Mouse (Mus musculus) neural tube, embryonic 13.5 days (tissue): ENCODE measurements around the gene Arl4d. TPM values are rescaled to one million over a fixed set of nuclear protein-coding genes. Genes with fewer than 3 reads are reported as not detected.

ENCODE experiments used
- ATAC-seq: fragments of 200-750 bp; cut with Nextera tagmentation; 2 replicates; pipeline ENCODE4 v1.8.0; 2017; ENCODE audit warnings: low read depth, mild to moderate bottlenecking, moderate TSS enrichment, moderate library complexity
- H3K27ac ChIP-seq: fragments of 300-500 bp; sonication (generic); replicated peaks from 2 replicates; pipeline ENCODE4 v1.5.1; 2015; ENCODE audit warnings: moderate library complexity, mild to moderate bottlenecking, inconsistent platforms
- H3K27me3 ChIP-seq: fragments of 300-500 bp; sonication (generic); 2 replicates; pipeline ENCODE4 v1.6.1; 2015; ENCODE audit warnings: mild to moderate bottlenecking, inconsistent platforms
- H3K36me3 ChIP-seq: fragments of 300-500 bp; sonication (generic); 2 replicates; pipeline ENCODE4 v1.6.1; 2015; ENCODE audit warnings: mild to moderate bottlenecking, inconsistent platforms
- H3K4me1 ChIP-seq: fragments of 300-500 bp; sonication (generic); replicated peaks from 2 replicates; pipeline ENCODE4 v1.6.1; 2015; ENCODE audit warnings: inconsistent platforms
- H3K4me2 ChIP-seq: fragments of 300-500 bp; sonication (generic); 2 replicates; pipeline ENCODE4 v1.6.1; 2015; ENCODE audit warnings: inconsistent platforms, mild to moderate bottlenecking, moderate library complexity
- H3K4me3 ChIP-seq: fragments of 300-500 bp; sonication (generic); 2 replicates; pipeline ENCODE4 v1.5.1; 2015; ENCODE audit warnings: mild to moderate bottlenecking, inconsistent platforms
- H3K9ac ChIP-seq: fragments of 300-500 bp; sonication (generic); 2 replicates; pipeline ENCODE4 v1.6.1; 2015; ENCODE audit warnings: moderate library complexity, mild to moderate bottlenecking, inconsistent platforms
- H3K9me3 ChIP-seq: fragments of 300-500 bp; sonication (generic); 2 replicates; pipeline ENCODE4 v1.6.1; 2016; ENCODE audit warnings: inconsistent platforms
- WGBS: fragments of 180-500 bp; shearing (Covaris S2); methylation state at CpG from one replicate; pipeline ENCODE4 v1.1.7; 2015; 5-methylcytosine and 5-hydroxymethylcytosine counted together
- polyA plus RNA-seq: library from polyadenylated mRNA; unstranded; fragments of >200 nt; fragmentation: Nextera tagmentation; extraction: Ambion mirVana; gene quantifications from 2 replicates; pipeline ENCODE4 v1.2.1, GENCODE M21; 2015

Gene Arl4d
- polyA plus RNA-seq, 1 experiment from 2014 or later, result 19.8 TPM

GRCm38 (mm10) chr11:101687351-101688301 lies 22.3 kb downstream of the Arl4d start:
- 61% methylated on average over 13 of the region's 13 CpGs for WGBS
- Histone ChIP-seq H3K9ac (no peak overlapping the region), H3K27me3 (no peaks in the 10 kb centered on the region), H3K36me3 (no peaks in the 10 kb centered on the region), H3K9me3 (no peaks in the 10 kb centered on the region), H3K4me1 (peaks cover 33% of the 10 kb centered on the region), H3K27ac (peak overlapping the region; percentile 56), H3K4me2 (no peak overlapping the region), H3K4me3 (no peak overlapping the region)
- ATAC-seq, result no peak

DNA sequence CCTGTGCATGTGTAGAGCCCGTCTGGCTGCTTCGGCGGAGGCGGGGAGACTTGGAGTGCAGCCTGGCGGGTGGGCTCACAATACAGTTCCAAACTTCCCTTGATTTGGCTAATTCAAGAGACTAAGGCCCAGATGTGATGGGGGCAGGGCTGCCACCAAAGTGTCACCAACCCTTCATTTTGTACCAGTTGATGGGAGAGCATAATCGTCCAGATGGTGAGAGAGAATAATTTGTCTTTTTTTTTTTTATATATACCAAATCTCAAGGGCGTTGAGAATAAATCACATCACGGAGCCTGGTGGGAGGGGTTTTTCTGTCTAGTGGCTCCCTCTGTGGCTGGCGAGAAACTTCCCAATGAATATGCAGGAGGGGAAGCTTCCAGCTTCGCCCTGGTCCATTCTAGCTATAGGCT lies 24.4 kb downstream of the Arl4d start:
- H3K9ac ChIP-seq, result no peak overlapping the region
- ATAC-seq, result 0 out of 2 replicates have a peak, but pooled peaks have one; percentile 8
- H3K27ac ChIP-seq, result peak overlapping the region; percentile 63
- no peaks in the 10 kb centered on the region for H3K27me3 ChIP-seq
- no peaks in the 10 kb centered on the region for H3K9me3 ChIP-seq
- H3K4me1 ChIP-seq, result peaks cover 33% of the 10 kb centered on the region
- H3K36me3 ChIP-seq, result no peaks in the 10 kb centered on the region
- no peak overlapping the region for H3K4me3 ChIP-seq
- WGBS, result 24% methylated on average over 10 of the region's 10 CpGs
- no peak overlapping the region for H3K4me2 ChIP-seq

DNA sequence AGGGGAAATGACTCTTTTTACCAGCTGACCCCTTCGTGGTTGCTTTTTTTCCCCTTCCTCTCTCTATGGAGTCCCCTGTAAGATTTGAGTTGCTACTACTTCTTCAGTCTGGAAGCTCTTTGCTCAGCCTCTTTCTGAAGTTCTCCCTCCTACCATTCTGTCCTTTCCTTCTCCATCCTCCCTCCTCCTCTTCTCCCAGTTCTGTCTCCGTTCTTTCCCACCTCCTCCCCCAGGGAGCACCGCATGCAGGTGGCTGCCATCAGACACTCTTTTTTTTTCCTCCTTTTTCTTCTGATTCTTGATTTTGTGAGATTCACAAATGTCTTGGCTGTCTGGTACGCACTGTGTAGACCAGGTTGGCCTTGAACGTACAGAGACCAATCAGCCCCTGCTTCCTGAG lies 25.0 kb downstream of the Arl4d start:
- Histone ChIP-seq H3K36me3 (no peaks in the 10 kb centered on the region), H3K9me3 (no peaks in the 10 kb centered on the region), H3K4me1 (peaks cover 37% of the 10 kb centered on the region), H3K9ac (0 out of 2 replicates have a peak overlapping the region, but pooled peaks have one; percentile 26), H3K4me2 (no peak overlapping the region), H3K4me3 (no peak overlapping the region), H3K27ac (peak overlapping the region; percentile 46; the same call in 1 of the 2 replicates), H3K27me3 (no peaks in the 10 kb centered on the region)
- no peak for ATAC-seq
- WGBS, result 60% methylated on average over 5 of the region's 5 CpGs

GRCm38 (mm10) chr11:101695906-101696661 lies 30.7 kb downstream of the Arl4d start:
- Histone ChIP-seq H3K4me1 (peaks cover 34% of the 10 kb centered on the region), H3K36me3 (no peaks in the 10 kb centered on the region), H3K9ac (peak overlapping the region; percentile 64), H3K4me3 (peak overlapping the region; percentile 24), H3K27me3 (no peaks in the 10 kb centered on the region), H3K27ac (peak overlapping the region; percentile 90), H3K4me2 (peak overlapping the region; percentile 50), H3K9me3 (no peaks in the 10 kb centered on the region)
- peak; percentile 79 for ATAC-seq
- under 1% methylated on average over 20 of the region's 20 CpGs for WGBS

DNA sequence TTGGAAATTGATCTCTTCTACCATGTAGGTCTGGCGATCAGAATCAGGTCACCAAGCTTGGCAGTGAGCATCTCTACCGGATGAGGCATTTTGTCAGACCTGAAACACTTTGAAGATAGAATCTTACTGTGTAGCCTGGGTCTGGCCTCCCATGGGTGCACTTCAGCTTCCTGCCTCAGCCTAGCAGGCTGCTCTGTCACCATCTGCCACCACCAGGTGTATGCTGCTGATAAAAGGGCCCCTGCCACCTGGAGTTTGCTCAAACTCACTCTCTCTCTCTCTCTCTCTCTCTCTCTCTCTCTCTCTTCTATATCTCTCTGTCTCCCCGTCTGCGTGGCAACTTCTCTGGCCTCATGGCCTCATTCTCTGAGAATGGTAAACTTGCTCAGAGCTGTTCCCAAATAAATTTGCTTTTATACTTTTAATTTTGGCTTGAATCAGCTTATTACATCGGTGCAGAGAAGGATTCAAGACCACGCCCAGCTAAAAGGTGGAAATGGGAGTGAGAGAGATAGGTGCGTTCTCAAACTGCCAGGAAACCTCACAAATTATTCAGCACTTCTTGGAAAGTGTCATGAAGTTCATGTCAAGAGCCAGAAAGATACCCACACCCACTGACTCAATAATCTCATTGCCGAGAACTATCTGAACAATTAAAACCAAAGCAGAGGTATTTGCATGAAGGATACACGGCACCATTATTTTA lies 32.0 kb downstream of the Arl4d start:
- H3K36me3 ChIP-seq, result no peaks in the 10 kb centered on the region
- no peak overlapping the region for H3K9ac ChIP-seq
- 92% methylated on average over 9 of the region's 9 CpGs for WGBS
- H3K27me3 ChIP-seq, result no peaks in the 10 kb centered on the region
- ATAC-seq, result no peak
- peak overlapping the region; percentile 90 for H3K27ac ChIP-seq
- no peaks in the 10 kb centered on the region for H3K9me3 ChIP-seq
- H3K4me3 ChIP-seq, result no peak overlapping the region
- H3K4me1 ChIP-seq, result peaks cover 32% of the 10 kb centered on the region
- peak overlapping the region; percentile 50 for H3K4me2 ChIP-seq

DNA sequence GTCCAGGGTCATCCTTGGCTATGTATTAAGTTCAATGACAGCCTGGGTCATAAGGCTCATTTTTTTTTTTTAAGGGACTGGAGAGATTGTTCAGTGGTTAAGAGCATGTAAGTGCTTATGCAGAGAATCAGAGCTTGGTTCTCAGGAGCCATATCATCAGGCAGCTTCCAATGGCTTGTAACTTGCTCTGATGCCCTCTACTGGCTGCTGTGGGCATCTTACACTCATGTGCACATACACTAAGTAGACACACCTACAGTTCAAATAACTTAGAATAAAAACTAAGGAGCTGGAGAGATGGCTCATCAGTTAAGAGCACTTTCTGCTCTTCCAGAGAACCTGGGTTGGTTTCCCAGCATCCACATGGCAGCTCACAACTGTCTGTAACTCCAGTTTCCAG lies 32.8 kb downstream of the Arl4d start:
- no peak for ATAC-seq
- no peaks in the 10 kb centered on the region for H3K27me3 ChIP-seq
- peaks cover 32% of the 10 kb centered on the region for H3K4me1 ChIP-seq
- H3K36me3 ChIP-seq, result no peaks in the 10 kb centered on the region
- H3K4me2 ChIP-seq, result no peak overlapping the region
- no peak overlapping the region for H3K4me3 ChIP-seq
- H3K9me3 ChIP-seq, result no peaks in the 10 kb centered on the region
- H3K27ac ChIP-seq, result no peak overlapping the region
- no peak overlapping the region for H3K9ac ChIP-seq

DNA sequence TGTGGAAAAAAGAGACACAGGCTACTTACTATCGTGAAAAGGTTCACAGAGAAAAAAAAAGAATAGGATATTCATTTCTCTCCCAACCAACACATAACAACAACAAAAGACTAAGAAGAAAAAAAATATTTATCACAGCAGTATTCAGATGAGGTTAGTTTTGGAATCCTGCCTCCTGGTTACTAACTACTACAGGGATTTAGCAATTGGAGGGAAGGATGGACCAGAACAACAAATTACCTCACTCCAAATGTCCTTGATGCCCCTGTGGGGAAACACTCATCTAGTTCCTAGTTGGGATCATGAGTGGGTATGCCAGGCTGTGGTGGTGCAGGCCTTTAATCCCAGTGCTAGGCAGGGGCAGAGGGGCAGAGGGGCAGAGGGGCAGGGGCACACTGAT lies 34.2 kb downstream of the Arl4d start:
- no peak for ATAC-seq
- Histone ChIP-seq H3K27ac (no peak overlapping the region), H3K27me3 (no peaks in the 10 kb centered on the region), H3K9me3 (no peaks in the 10 kb centered on the region), H3K4me1 (peaks cover 46% of the 10 kb centered on the region), H3K9ac (no peak overlapping the region), H3K4me2 (no peak overlapping the region), H3K4me3 (no peak overlapping the region), H3K36me3 (no peaks in the 10 kb centered on the region)
- 95% methylated on average over 1 of the region's 1 CpGs for WGBS

DNA sequence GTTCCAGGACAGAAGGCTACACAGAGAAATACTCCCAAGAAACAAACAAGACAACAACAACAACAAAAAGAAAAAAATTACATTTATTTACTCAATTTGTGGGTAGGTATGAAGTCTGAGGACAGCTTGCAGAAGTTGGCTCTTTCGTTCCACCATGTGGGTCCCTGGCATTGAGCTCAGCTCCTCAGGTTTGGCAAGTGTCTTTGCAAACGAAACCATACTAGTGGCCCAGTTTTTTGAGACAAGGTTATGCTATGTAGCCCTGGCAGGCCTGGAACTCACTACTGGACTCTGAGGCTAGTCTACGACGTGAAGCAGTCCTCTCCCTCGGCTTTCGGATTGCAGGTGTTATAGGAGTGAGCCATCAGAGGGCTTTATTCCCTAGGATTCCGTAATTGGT lies 34.6 kb downstream of the Arl4d start:
- Histone ChIP-seq H3K27ac (no peak overlapping the region), H3K27me3 (no peaks in the 10 kb centered on the region), H3K36me3 (no peaks in the 10 kb centered on the region), H3K4me1 (peaks cover 47% of the 10 kb centered on the region), H3K9ac (no peak overlapping the region), H3K4me3 (no peak overlapping the region), H3K4me2 (no peak overlapping the region), H3K9me3 (no peaks in the 10 kb centered on the region)
- ATAC-seq, result no peak
- WGBS, result 56% methylated on average over 7 of the region's 7 CpGs

GRCm38 (mm10) chr11:101700446-101700845 lies 35.1 kb downstream of the Arl4d start:
- Histone ChIP-seq H3K36me3 (no peaks in the 10 kb centered on the region), H3K27me3 (no peaks in the 10 kb centered on the region), H3K9me3 (no peaks in the 10 kb centered on the region), H3K4me3 (no peak overlapping the region), H3K27ac (no peak overlapping the region), H3K4me2 (no peak overlapping the region), H3K9ac (no peak overlapping the region), H3K4me1 (peaks cover 43% of the 10 kb centered on the region)
- ATAC-seq, result no peak
- WGBS, result 42% methylated on average over 12 of the region's 12 CpGs

- peak overlapping the region; percentile 74 for H3K27ac ChIP-seq
- no peaks in the 10 kb centered on the region for H3K36me3 ChIP-seq
- peaks cover 32% of the 10 kb centered on the region for H3K4me1 ChIP-seq
- H3K9ac ChIP-seq, result 0 out of 2 replicates have a peak overlapping the region, but pooled peaks have one; percentile 4
- no peak for ATAC-seq
- no peaks in the 10 kb centered on the region for H3K9me3 ChIP-seq
- no peak overlapping the region for H3K4me3 ChIP-seq
- no peaks in the 10 kb centered on the region for H3K27me3 ChIP-seq
- H3K4me2 ChIP-seq, result no peak overlapping the region
- 10% methylated on average over 5 of the region's 5 CpGs for WGBS
Measured at GRCm38 (mm10) chr11:101704081-101704480, 38.7 kb downstream of the Arl4d start.

DNA sequence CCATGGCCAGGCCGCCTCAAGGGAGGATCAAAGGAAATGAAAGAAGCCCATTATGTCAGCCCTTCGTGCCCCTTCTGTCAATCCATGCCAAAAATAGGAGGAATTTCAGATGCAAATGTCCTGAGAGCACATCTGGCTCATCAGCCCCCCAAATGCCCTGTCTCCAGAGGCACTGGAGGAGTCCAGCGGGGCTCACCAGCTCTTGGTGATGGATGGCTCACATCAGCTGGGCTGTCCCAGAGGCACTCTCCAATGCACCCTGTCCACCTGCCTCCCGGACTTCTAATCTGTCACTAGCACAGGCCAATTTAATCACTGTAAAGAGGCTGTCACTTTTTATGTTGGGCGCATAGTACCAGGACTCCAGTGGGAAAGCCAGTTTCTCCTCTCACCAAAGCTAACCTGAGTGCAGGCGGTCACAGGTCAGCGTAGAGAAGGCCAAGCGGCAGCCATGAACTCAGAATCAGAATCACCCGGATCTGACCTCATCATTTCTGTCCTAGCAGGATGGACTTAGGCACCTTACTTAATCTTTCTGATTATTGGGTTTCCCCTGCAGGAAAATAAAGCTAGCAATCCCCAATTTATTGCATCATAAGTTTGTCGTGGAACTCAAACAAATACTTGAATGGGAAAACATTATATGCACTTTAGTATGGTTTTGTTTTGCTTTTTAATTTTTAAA lies 41.6 kb downstream of the Arl4d start:
- H3K9ac ChIP-seq, result no peak overlapping the region
- H3K4me1 ChIP-seq, result peaks cover 23% of the 10 kb centered on the region
- H3K27me3 ChIP-seq, result no peaks in the 10 kb centered on the region
- H3K4me3 ChIP-seq, result no peak overlapping the region
- no peak overlapping the region for H3K27ac ChIP-seq
- no peak for ATAC-seq
- H3K36me3 ChIP-seq, result no peaks in the 10 kb centered on the region
- WGBS, result 50% methylated on average over 10 of the region's 10 CpGs
- no peaks in the 10 kb centered on the region for H3K9me3 ChIP-seq
- H3K4me2 ChIP-seq, result no peak overlapping the region
